Mouse (Mus musculus) c-Kit-positive CD71-positive TER-119-positive erythroid progenitor cells, embryonic 14.5 days (primary cell): ENCODE measurements at regions not wholly inside any gene's neighbourhood (a gene's known extent, or its start where the extent isn't known, plus 50 kb on each side); places are given as distances from the start of the nearest gene placed in this dataset.
"Not testable (repeated sequence)": the region's sequence is repeated elsewhere in the genome, so short reads cannot be mapped to it uniquely, and the experiment has no call there.

ENCODE experiments used
- DNase-seq: peaks from one replicate; pipeline ENCODE4 v3.0.0-alpha.2; 2013; ENCODE audit warnings: low spot score

GRCm38 (mm10) chr5:133935451-133935850 is 164.1 kb upstream of the Castor2 start:
- DNase-seq, result no peak

- DNase-seq, result no peak
These were observed 164.5 kb upstream of the Castor2 start for GRCm38 (mm10) chr5:133935006-133935405.

GRCm38 (mm10) chr5:133930101-133930500 is 169.4 kb upstream of the Castor2 start:
- DNase-seq, result no peak

GRCm38 (mm10) chr5:133927054-133927453 is 172.5 kb upstream of the Castor2 start:
- DNase-seq, result no peak

GRCm38 (mm10) chr5:133925184-133925900 is 174.2 kb upstream of the Castor2 start:
- DNase-seq, result no peak

GRCm38 (mm10) chr5:133922181-133922580 is 177.3 kb upstream of the Castor2 start:
- no peak for DNase-seq

- DNase-seq, result no peak
These were observed 183.6 kb upstream of the Castor2 start for GRCm38 (mm10) chr5:133915734-133916550.

GRCm38 (mm10) chr5:133907442-133907841 is 192.1 kb upstream of the Castor2 start:
- no peak for DNase-seq

- DNase-seq, result no peak
These were observed 201.4 kb upstream of the Castor2 start for GRCm38 (mm10) chr5:133898025-133898598.

GRCm38 (mm10) chr5:133890728-133891127 is 208.8 kb upstream of the Castor2 start:
- DNase-seq, result no peak

- no peak for DNase-seq
These were observed 209.7 kb upstream of the Castor2 start for GRCm38 (mm10) chr5:133889841-133890240.

GRCm38 (mm10) chr5:133885507-133885906 is 214.0 kb upstream of the Castor2 start:
- no peak for DNase-seq

- no peak for DNase-seq
These were observed 214.5 kb upstream of the Castor2 start for GRCm38 (mm10) chr5:133885016-133885415.

GRCm38 (mm10) chr5:133884593-133884992 is 214.9 kb upstream of the Castor2 start:
- no peak for DNase-seq

- no peak for DNase-seq
These were observed 255.0 kb upstream of the Castor2 start for GRCm38 (mm10) chr5:133844483-133844882.

GRCm38 (mm10) chr5:133842059-133842706 is 257.3 kb upstream of the Castor2 start:
- not testable (repeated sequence) for DNase-seq

GRCm38 (mm10) chr5:133838286-133838685 is 261.2 kb upstream of the Castor2 start:
- no peak for DNase-seq

- DNase-seq, result no peak
These were observed 266.3 kb upstream of the Castor2 start for GRCm38 (mm10) chr5:133833217-133833616.

GRCm38 (mm10) chr5:133828226-133828625 is 271.3 kb upstream of the Castor2 start:
- DNase-seq, result no peak

- DNase-seq, result no peak
These were observed 275.6 kb upstream of the Castor2 start for GRCm38 (mm10) chr5:133823871-133824270.

GRCm38 (mm10) chr5:133821273-133821672 is 278.2 kb upstream of the Castor2 start:
- DNase-seq, result no peak

- no peak for DNase-seq
These were observed 284.0 kb upstream of the Castor2 start for GRCm38 (mm10) chr5:133815462-133815861.
